Mouse (Mus musculus) adrenal gland, postnatal 4 days (tissue): ENCODE results near the gene Med13l. TPM values are rescaled to one million over a fixed set of nuclear protein-coding genes. Genes with fewer than 3 reads are reported as not detected.

Source experiments
- DNase-seq, 2 experiments: peaks; one replicate each; pipeline ENCODE4 v3.0.0; 2021 to 2022; ENCODE audit warnings: low spot score in 2 of 2, mixed read lengths in 2 of 2
- total RNA-seq, 2 experiments: library from RNA; stranded (reverse); gene quantifications; 2 replicates each; pipeline ENCODE4 v1.2.3; 2021

Med13l gene
- total RNA-seq, 2 experiments from 2014 or later, result 49.9 to 55.3 TPM

DNA sequence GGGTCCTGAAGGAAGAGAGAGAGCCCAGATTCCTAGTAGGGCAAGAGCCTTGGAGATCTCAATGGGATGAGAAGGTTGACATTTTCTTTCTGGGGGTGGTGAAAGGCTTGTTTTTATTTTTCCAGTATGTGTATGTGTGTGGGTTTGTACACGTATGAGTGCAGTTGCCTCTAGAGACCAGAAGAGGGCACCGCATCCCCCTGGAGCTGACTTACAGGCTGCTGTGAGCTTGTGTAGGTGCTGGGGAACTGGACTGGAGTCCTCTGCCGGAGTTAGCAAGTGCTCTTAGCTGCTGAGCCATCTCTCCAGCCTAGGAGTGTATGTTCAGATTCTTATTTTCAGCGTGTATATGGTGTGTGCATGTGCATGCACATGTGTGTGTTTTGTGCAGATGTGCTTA lies 5.2 kb upstream of the Med13l start:
- DNase-seq, result no peak

DNA sequence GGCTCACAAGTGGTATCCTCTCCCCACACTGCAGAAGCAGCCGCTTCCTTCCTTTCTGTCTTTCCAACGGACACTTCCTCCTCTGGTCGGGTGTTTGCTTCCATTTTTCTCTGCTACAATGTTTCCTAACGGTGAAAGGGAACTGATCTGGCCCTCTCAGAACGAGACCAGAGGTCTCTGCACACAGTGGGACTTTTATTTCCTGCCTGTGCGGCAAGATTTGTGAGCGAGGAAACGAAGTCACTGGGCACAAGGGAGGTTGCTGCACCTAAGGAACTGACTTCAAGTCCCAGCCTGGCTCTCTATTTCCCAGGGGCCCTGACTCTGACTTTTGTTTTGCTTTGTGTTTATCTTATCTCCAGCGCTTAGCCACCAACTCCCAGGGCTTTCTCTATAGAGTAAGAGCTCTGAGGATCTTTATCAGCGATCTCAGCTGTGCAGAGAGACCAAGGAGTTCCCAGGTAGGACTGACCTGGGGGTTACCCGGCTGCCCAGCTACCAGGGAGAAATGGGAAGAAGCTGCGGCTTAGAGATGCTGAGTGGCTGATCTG lies 4.0 kb upstream of the Med13l start:
- no peak for DNase-seq

DNA sequence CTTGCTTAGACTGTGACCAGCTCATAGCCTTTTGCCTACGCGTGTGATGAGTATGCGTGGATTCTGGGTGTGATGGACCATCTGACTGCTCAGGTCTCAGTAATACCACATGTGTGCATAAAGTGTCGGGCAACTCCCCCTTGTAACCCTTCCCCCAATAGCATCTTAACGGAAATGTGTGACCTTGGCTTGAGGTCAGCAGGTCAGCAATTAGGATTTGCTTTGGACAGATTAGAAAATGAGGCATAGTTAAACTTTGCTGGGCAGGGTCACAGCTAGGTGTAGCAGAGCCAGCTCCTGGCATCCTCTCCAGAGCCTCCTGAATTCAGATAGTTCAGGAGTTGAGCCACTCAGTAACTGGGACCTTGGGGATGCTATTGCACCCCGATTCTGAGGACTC lies 1.6 kb upstream of the Med13l start:
- no peak for DNase-seq

DNA sequence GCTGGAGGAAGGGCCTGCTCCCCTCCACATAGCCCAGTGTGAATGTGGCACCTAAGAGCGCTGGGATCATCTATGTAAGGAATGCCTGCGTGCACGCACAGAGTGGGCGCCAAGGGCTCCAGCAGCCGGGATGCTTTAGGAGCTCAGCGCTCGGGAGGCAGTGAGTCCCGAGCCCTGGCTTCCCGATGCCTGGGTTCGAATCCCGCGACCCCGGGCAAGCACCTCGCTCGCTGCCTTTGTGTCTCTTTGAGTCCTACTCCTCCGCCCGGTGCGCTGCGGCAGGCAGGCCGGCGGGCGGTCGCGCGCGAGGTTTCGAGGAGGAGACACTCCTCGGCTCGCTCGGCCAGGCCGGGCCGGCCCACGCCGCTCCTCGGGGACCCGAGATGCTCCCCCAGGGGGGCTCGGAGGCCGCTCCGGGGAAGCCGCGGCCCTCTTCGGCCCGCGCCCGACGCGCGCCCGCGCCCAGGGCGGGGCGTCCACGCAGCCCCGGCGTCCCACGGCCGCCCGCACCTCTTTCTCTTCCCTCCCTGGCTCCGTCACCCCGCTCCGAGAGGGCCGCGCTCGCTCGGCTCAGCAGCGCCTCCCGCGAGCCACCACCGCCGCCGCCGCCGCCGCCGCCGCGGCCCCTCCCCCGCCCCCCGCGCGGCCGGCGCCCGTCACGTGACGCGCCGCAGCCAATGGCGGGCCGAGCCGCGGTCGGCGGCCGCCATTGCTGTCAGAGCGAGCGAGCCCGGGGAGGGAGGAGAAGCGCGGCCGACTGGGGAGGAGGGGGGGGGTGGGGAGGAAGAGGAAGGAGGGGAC lies 695 bp upstream of the Med13l start:
- DNase-seq, result peak; percentile 68 to 71

DNA sequence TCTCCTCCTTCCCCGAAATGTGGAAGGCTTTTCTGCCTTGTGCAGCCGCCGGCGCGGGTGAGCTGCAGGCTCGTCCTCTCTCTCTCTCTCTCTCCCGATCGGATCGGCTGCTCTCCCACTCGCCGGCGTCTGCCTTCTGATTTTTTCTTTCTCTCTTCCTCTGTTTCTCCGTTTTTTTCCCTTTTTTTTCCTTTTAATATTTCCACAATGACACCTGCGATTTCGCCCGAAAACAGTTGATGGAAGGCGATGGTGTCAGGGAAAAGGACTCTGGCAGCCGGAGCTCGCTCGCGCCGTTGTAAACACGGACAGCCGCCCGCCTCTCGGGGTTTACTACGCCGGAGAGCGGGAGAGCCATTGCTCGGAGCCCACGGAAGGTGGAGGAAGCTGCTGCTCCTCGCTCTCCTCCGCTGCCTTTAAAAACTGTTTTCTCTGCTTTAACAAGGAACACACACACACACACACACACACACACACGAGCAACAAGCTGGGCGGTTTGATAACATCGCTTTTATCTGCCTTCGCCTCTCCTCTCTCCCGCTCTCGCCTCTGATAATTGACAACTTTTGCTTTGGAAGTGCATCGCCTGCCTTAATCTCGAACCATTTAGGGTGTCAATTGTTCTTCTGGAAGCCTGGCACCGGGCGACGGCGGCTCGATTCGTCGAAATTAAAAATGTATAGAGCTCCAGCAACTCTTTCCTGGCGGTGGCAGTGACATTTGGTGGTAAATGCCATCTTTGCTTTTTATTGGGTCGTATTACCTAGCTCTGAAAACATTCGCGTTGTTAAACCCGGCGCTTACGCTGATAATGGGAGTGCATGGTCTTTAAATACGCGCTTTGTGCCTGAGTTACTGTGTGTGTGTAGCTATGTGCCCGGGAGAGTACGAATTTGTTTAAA lies 858 bp downstream of the Med13l start:
- no peak for DNase-seq

DNA sequence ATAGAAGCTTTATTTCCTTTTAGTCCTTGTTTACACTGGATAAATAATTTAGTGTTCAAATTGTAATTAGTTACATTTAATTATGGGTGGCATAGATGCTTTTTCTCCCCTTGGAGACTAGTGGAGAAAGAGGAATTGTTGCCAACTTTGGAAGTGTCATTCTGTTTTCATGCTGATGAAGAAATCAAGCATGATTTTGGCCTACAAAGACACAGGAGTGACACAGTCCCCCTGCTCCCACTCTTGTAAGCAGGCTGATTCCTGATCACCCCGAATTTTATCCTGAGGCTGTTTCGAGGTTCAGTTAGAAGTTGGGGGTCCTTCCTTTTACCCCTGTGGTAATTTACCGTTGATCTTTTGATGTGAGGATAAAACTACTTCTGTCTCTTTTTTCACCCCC lies 1.7 kb downstream of the Med13l start:
- no peak for DNase-seq

DNA sequence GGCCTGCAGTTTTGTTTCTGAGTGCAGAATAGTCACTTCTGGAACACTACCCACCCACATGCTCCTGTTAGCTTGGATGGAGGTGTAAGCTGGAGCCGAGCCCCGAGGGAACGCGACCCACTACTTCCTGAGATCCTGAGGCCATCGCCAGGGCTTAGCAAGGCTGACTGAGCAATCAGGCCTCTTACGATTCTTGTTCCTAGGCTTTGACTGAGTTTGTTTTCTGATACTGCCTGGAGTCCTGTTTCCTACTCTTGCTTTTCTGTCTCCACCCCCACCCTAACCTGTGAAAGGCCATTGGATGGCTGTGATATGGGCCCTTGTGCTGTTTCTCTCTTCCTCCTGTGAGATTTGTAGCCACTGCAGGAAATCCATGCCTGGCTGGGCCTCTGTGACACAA lies 3.1 kb downstream of the Med13l start:
- no peak for DNase-seq

DNA sequence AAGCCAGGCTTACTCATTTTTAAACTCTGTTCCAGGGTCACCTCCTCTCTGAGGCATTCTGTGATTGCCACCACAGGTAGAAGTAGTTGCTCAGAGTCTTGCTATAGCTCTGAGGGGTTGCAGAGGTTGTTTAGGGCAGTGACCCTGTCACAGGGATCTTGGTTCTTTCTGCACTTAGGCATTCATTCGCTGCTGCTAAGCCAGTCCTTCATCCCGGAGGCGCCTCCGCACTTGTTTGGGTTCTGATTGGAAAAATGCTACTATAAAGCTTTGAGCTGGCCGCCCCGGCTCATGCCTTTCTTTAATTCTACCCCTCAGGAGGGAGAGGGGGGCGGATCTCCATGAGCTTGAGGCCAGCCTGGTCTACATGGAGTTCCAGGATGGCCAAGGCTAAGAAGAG lies 6.9 kb downstream of the Med13l start:
- DNase-seq, result no peak

DNA sequence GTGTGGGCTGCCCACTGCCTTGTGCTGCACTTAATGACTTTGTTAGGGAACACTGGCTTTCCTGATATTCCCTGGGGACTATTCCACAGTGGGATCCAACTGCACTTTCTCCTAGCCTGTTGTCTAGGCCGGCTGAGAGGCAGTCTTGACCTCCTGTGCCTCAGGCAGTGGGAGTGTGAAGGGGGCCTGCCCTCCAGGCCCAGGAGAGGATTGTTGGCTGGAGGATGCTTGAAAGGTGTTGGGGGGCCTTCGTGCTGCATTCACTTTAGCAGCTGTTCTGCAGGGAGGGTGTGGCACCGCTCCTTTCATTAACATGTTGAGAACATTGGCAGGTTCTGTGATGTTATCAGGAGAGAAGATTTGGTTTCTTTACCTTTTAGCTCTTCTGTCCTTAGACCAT lies 8.5 kb downstream of the Med13l start:
- no peak for DNase-seq

DNA sequence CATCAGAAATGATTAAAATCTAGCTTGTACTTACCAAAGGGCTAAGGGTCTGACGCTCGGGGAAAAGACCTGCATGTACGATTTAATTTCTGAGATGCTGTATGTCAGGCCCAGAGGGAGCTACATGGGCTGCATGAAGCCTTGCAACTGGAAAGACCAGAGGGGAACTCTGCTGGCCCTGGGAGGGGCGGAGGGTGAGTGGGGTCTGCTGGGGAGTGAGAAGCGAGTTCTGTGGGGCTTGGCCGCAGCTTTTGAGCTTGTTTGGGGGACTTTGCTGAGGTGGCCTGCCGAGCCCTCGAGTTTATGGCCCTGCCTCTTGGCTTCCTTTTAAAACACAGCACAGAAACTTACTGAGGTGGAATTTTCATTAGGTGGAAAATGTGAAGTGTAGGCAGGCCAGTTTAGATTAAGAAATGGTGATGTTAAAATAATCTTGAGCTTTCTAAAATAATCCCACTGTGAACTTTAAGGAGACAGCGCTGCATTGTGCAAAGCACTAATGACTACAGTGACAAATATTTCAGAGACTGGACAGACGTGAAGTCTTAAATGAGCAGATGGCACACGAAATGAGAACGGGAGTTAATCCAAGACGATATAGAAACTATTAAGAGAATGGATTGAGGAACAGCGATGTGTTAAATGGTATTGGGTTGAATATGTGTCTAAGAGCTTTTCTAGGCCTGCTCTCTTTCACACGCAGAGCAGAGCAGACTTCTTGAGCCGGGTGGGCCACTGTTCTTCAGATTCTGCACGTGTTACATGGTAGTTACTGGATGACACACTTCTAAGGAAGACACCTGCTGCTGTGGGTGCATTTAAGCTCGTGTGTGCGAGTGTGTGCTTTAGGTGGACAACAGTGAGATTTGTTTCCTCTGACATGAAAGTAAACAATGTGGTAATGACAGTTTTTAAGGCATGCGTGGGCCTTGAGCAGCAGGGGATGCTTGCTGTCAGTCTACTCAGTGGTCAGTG lies 9.4 kb downstream of the Med13l start:
- no peak for DNase-seq

DNA sequence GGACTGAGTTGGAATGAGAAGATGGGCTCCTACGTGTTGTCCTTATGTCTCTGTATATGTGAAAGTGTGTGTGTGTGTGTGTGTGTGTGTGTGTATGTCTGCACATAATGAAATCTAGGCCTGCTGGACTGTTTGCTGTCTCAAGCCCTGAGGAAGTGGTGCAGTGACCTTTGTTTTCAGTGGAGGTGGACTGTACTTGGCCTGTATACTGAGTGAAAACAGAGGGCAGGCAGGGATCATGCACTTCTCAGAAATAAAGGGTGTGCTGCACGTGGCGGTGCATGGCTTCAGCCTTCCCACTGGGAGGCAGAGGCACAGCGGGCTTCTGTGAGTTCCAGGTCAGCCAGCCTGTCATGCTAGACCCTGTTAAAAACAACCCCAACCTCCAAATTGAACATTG lies 11.0 kb downstream of the Med13l start:
- no peak for DNase-seq

DNA sequence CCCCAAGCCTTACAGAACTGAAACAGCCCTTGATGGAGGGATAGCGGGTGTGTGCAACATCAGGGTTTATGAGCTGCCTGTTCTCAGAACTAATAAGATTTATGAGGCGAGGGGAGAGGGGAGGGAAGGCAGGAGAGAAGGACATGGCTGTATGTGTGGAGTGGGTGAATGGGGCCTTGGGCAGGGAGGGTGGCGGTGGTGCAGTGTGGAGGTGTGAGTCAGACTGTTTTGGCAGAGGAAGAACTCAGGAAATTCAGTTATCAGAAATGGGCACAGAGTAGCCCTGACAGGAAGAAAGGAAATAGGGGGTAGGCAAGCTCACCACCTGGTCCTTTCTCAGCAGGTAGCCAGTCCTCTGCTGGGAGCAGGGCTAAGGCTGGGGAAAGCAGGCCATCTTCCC lies 13.8 kb downstream of the Med13l start:
- no peak for DNase-seq

DNA sequence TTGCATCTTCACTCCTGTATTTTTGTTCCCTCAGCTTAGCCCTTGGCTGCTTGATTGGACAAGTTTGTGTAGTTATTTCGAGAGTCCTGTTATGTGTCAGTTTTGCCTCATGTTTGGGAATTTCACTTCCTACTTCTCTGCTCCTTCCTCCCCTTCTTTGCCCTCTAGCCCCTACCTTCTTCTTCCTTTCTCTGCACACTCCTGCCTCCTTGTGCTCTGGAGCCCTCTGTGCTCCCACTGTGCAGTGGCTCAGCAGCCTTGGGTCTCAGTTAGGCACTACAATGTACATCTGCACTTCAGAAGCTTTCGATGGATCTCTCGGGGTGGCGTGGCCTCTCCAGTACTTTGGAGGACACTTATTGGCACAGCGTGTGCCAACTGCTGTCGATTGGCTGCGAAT lies 14.5 kb downstream of the Med13l start:
- DNase-seq, result no peak

DNA sequence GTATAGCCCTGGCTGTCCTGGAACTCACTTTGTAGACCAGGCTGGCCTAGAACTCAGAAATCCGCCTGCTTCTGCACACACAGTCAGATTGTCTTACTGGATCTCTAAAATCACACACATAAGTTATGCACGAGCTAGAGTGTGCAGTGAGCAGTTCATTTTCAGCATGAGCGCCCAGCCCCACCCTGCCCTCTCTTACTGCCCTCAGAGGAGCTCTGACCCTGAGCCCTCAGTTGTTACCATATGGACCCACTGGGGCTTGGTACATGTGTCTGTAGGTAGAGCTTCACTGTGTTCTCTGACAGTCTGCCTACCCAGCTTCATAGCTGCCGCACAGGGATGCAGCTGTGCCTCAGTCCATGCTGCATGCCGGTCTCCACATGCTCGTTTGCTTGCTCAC lies 15.4 kb downstream of the Med13l start:
- no peak for DNase-seq

DNA sequence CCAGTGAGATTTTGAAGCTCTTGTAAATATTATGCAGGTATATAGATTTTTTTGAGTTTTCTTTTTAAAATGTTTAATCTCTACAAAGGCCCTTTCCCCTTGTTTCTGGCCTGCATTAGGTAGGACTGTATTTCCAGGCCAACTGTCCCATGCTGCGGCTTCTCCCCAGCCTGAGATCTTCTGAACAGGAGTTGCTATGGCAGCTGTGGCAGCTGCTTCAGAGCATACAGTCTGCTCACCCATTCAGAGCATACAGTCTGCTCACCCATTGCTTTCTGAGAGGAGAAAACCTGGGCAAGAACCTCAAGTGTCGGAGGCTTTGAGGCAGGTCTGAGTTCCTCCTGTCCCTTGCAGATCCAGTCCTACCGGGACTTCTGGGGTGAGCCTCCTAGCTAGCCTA lies 16.3 kb downstream of the Med13l start:
- no peak for DNase-seq

DNA sequence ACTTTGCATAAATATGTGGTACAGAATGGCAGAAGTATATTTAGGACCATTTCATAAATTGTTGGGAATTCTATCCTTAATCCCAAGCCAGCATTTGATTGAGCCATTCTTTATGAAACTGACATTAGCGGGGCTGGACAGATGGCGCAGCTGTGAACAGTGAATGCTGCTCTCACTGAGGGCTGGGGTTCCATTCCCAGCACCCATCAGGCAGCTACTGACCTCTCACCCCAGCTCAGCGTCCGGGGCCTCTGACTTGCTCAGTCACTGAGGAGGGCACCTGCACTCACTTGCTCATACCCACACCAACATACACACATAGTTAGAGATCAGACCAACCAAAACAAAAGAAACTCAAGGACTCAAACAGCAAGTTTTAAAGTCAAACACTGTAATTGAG lies 24.9 kb downstream of the Med13l start:
- no peak for DNase-seq

DNA sequence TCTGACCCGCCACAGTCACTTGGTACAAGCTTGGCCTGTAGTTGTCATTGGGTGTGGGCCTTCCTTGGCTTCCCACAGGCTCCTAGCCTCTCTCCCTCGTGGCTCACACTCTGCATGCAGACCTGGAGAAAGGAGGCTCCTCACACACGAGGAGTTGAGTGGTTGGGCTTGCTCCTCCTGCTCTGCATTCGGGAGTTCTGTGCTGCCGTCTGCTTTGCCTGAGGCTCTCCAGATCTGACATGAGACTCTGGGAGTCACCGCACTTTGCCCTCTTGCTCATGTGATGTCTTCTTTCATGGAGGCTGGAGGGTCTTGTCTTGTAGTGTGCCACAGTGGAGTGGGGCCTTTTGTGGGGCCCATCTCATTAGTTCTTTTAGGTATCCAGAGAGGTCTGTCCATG lies 26.1 kb downstream of the Med13l start:
- no peak for DNase-seq

DNA sequence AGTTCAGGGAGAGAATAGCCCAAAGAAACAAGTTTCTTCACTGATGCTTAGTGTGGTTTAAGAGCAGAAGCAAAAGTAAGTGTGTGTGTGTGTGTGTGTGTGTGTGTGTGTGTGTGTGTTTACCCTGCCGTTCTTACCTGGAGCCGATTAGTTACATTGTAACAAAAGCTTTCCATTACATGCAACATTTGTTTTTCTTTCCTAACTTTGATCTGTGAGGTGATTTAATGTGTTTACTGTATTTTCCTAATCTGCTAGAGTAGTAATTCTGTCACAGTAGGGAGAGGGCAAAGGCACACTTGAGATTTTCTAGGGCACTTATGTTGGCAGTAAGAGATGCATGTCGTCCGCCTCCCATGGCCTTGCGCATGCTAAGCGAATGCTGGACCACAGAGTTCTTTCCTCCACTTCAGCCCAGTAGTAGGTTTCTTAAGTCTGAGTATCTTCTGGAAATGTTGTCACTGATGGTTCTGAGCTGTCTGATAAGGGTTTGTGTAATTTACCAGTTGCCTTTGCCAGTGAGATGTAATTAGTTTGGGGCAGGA lies 28.0 kb downstream of the Med13l start:
- no peak for DNase-seq

DNA sequence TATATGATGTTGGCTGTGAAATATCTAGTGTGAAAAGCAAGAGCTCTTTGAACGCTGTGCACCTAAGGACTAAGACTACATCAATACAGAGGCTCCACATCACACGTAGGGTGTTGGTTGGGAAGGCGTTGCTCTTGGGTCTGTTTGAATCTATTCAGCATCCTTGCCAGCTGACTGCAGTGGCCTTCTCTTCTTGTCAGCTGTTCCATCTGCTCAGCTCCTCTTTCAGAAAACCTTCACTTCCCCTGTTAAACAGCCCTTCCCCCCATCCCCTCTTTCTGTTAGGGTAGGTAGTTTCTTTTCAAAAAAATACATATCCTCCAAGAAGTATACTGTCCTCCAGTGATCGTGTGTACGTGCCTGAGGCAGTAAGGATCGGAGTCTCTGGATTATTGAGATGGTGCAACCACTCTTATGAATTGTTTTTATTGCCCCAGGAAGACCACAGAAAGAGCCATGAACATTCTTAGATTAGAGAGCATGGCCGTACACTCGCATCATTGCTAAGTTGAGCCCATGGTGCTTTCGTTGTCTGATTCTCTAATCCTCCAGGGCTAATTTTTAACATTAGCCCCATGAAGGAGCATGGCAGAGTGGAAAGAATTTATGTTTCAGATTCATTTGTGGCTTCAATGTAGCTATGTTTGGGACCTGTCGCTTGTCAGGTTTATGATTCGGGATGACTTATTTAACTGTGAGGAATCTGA lies 28.9 kb downstream of the Med13l start:
- DNase-seq, result no peak

DNA sequence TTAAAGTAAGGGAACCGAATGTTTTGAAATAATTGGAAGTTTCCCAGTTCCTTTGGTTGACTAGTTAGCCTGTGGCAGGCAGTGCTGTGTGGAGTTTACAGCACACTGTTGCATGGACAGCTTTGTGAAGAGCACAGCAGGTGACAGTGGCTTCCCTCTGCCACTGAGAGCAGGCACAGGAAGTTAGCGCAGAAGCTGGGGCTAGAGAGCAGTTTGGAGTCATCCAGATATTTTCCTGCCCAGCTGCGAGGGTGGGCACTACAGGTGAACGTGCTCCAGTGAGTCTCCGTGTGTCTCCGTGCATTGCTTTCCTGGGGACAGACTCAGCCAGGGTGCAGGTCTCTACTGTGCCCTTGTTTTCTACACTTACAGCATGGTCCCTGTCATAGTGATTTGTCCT lies 30.4 kb downstream of the Med13l start:
- no peak for DNase-seq
